ENCODE assay signal across 12 mouse cellular contexts in genomic region chr11:59364417-59364816, GRCm38 (mm10). TPM values are rescaled to one million over a fixed set of nuclear protein-coding genes. Genes with fewer than 3 reads are reported as not detected.
DNase-seq lines count a peak whose midpoint lies in the region; ATAC-seq and TF ChIP-seq lines count a peak whose summit lies in the region.
"Had no signal": no experiment of that assay in that cellular context is flagged by ENCODE, and none has a peak within 500 bp of the region (broad histone marks: within the 10 kb centered on the region; RNA-seq: fewer than 3 reads in every experiment).

No protein-coding gene starts in this region.

- H3K4me2 ChIP-seq in heart, embryonic 15.5 days, result no peak overlapping the region
- H3K4me2 ChIP-seq in lung, embryonic 14.5 days, result no peak overlapping the region
- no peak overlapping the region for H3K4me2 ChIP-seq in embryonic facial prominence, embryonic 14.5 days (ENCODE audit: low read depth, low read length)
- peak overlapping the region; percentile 40 for H3K4me2 ChIP-seq in limb, embryonic 13.5 days (replicated peaks)
- H3K4me2 ChIP-seq: midbrain, embryonic 12.5 days had no signal

- DNase-seq in heart, adult 8-10 months (ENCODE audit: low spot score), result no peak
- peak; percentile 78 for DNase-seq in lung, embryonic 14.5 days
- DNase-seq in lung, adult 2 months, result no peak
- peak; percentile 78 for DNase-seq in embryonic facial prominence, embryonic 14.5 days (ENCODE audit: low spot score)
- DNase-seq in thymus, postnatal 14 days, result no peak
- DNase-seq: embryo, embryonic 11 days; left cerebral cortex, postnatal 4 days; thymus, postnatal 25 days had no signal

- peak overlapping the region; percentile 64; the same call in 1 of the 2 replicates for H3K27ac ChIP-seq in heart, embryonic 15.5 days
- H3K27ac ChIP-seq in lung, embryonic 14.5 days (ENCODE audit: low read depth), result peak overlapping the region; percentile 86
- H3K27ac ChIP-seq in embryonic facial prominence, embryonic 14.5 days (replicated peaks; ENCODE audit: low read depth, low read length), result peak overlapping the region; percentile 86
- H3K27ac ChIP-seq in limb, embryonic 13.5 days, result peak overlapping the region; percentile 95
- H3K27ac ChIP-seq: midbrain, embryonic 12.5 days had no signal

- TF ChIP-seq CTCF in lung, embryonic 14.5 days (IDR thresholded peaks at IDR 0.05; ENCODE audit: low read depth), result no peak
- no peak for TF ChIP-seq CTCF in lung, adult 2 months (IDR thresholded peaks at IDR 0.05; ENCODE audit: insufficient read depth, low read length)

- WGBS in heart, embryonic 15.5 days, result 32% methylated on average over 3 of the region's 3 CpGs
- WGBS in lung, embryonic 14.5 days, result 22% methylated on average over 3 of the region's 3 CpGs
- WGBS in lung, adult 2 months, result 55% methylated on average over 3 of the region's 3 CpGs
- WGBS in embryonic facial prominence, embryonic 14.5 days, result 54% methylated on average over 3 of the region's 3 CpGs
- 21% methylated on average over 3 of the region's 3 CpGs for WGBS in limb, embryonic 13.5 days

- peaks cover 16% of the 10 kb centered on the region for H3K4me1 ChIP-seq in heart, embryonic 15.5 days (replicated peaks)
- H3K4me1 ChIP-seq in lung, embryonic 14.5 days (ENCODE audit: insufficient read depth), result peaks cover 8% of the 10 kb centered on the region; the same call in 1 of the 2 replicates
- H3K4me1 ChIP-seq in lung, adult 2 months (ENCODE audit: control insufficient read depth, insufficient read depth, low read length), result no peaks in the 10 kb centered on the region
- peaks cover 29% of the 10 kb centered on the region for H3K4me1 ChIP-seq in embryonic facial prominence, embryonic 14.5 days (ENCODE audit: control insufficient read depth, insufficient read depth, low read length)
- H3K4me1 ChIP-seq in limb, embryonic 13.5 days, result peaks cover 58% of the 10 kb centered on the region

- no peaks in the 10 kb centered on the region for H3K9me3 ChIP-seq in heart, embryonic 15.5 days (replicated peaks)
- no peaks in the 10 kb centered on the region for H3K9me3 ChIP-seq in lung, embryonic 14.5 days (ENCODE audit: low read depth, low read length)
- no peaks in the 10 kb centered on the region for H3K9me3 ChIP-seq in embryonic facial prominence, embryonic 14.5 days (ENCODE audit: control insufficient read depth, low read length)
- H3K9me3 ChIP-seq in limb, embryonic 13.5 days, result no peaks in the 10 kb centered on the region
- H3K9me3 ChIP-seq: midbrain, embryonic 12.5 days had no signal

- H3K27me3 ChIP-seq in heart, embryonic 15.5 days, result peaks cover 7% of the 10 kb centered on the region; the same call in 1 of the 2 replicates
- H3K27me3 ChIP-seq in lung, embryonic 14.5 days (ENCODE audit: insufficient read depth, low read length), result no peaks in the 10 kb centered on the region
- H3K27me3 ChIP-seq in embryonic facial prominence, embryonic 14.5 days (replicated peaks; ENCODE audit: control insufficient read depth, insufficient read depth, low read length), result no peaks in the 10 kb centered on the region
- H3K27me3 ChIP-seq in limb, embryonic 13.5 days, result peaks cover 7% of the 10 kb centered on the region; the same call in 1 of the 2 replicates

- peak overlapping the region; percentile 19; the same call in 1 of the 2 replicates for H3K9ac ChIP-seq in heart, embryonic 15.5 days
- H3K9ac ChIP-seq in lung, embryonic 14.5 days, result peak overlapping the region; percentile 13; the same call in 1 of the 2 replicates
- H3K9ac ChIP-seq in embryonic facial prominence, embryonic 14.5 days (ENCODE audit: low read depth, low read length), result peak overlapping the region; percentile 37; the same call in 1 of the 2 replicates
- no peak overlapping the region for H3K9ac ChIP-seq in limb, embryonic 13.5 days
- H3K9ac ChIP-seq: midbrain, embryonic 12.5 days had no signal

- no peaks in the 10 kb centered on the region for H3K36me3 ChIP-seq in heart, embryonic 15.5 days
- H3K36me3 ChIP-seq in lung, embryonic 14.5 days (ENCODE audit: insufficient read depth), result no peaks in the 10 kb centered on the region
- H3K36me3 ChIP-seq in embryonic facial prominence, embryonic 14.5 days (ENCODE audit: control insufficient read depth, insufficient read depth, low read length), result no peaks in the 10 kb centered on the region
- H3K36me3 ChIP-seq in limb, embryonic 13.5 days, result no peaks in the 10 kb centered on the region
- H3K36me3 ChIP-seq: midbrain, embryonic 12.5 days had no signal

- ATAC-seq in heart, embryonic 15.5 days (replicated peaks; ENCODE audit: insufficient number of reproducible peaks, insufficient read depth, low FRiP score, low read depth), result peak; percentile 73
- peak; percentile 76; the same call in 1 of the 2 replicates for ATAC-seq in lung, embryonic 14.5 days (ENCODE audit: insufficient read depth)
- ATAC-seq in embryonic facial prominence, embryonic 14.5 days (ENCODE audit: low read depth), result peak; percentile 81
- ATAC-seq in limb, embryonic 13.5 days (ENCODE audit: low FRiP score, low read depth), result peak; percentile 94
- ATAC-seq in activated CD4-positive, CD25-positive, alpha-beta regulatory T cell, adult 4 months, result no peak

- TF ChIP-seq POLR2A in lung, adult 2 months (IDR thresholded peaks at IDR 0.05; ENCODE audit: borderline replicate concordance, extremely low read depth, low read depth, low read length), result no peak

- no peak overlapping the region for H3K4me3 ChIP-seq in heart, embryonic 15.5 days
- H3K4me3 ChIP-seq in lung, embryonic 14.5 days (ENCODE audit: low read depth, low read length), result no peak overlapping the region
- H3K4me3 ChIP-seq in lung, adult 2 months (replicated peaks; ENCODE audit: extremely low read depth, low read depth, low read length), result no peak overlapping the region
- H3K4me3 ChIP-seq in embryonic facial prominence, embryonic 14.5 days (ENCODE audit: low read depth, low read length), result no peak overlapping the region
- no peak overlapping the region for H3K4me3 ChIP-seq in limb, embryonic 13.5 days
- H3K4me3 ChIP-seq: midbrain, embryonic 12.5 days had no signal

RNA-seq across cellular contexts. Expression of gene Prss38, which starts 11.0 kb away (rescaled TPM):
- not detected in 2 replicates for polyA plus RNA-seq in heart, embryonic 15.5 days (2015; fragmentation: Nextera tagmentation; extraction: Ambion mirVana)
- not detected for total RNA-seq in heart, adult 8-10 months (2022)
- not detected in 2 replicates for polyA plus RNA-seq in lung, embryonic 14.5 days (2014; fragmentation: Nextera tagmentation; extraction: Ambion mirVana)
- polyA plus RNA-seq in lung, adult 2 months (2012; rRNA removed), result not detected in 2 replicates
- polyA plus RNA-seq in embryonic facial prominence, embryonic 14.5 days (2014; fragmentation: Nextera tagmentation; extraction: Ambion mirVana), result not detected in 2 replicates
- polyA plus RNA-seq in limb, embryonic 13.5 days (2015; fragmentation: Nextera tagmentation; extraction: Ambion mirVana), result 0.11 TPM in 1 of 2 replicates, not detected in the other
- polyA plus RNA-seq in activated CD4-positive, CD25-positive, alpha-beta regulatory T cell, adult 4 months (2017; shearing (Covaris generic)), result not detected
- total RNA-seq: left cerebral cortex, postnatal 4 days had no signal

RNA-seq across cellular contexts. Expression of gene Wnt9a, which starts 57.7 kb away (rescaled TPM):
- polyA plus RNA-seq in heart, embryonic 15.5 days (2015; fragmentation: Nextera tagmentation; extraction: Ambion mirVana), result 2.3 and 4.2 TPM in 2 replicates
- total RNA-seq in heart, adult 8-10 months (2022), result 1 to 10 TPM; 4.3 to 4.9 (median 4.6) TPM
- 1.1 and 1.5 TPM in 2 replicates for polyA plus RNA-seq in lung, embryonic 14.5 days (2014; fragmentation: Nextera tagmentation; extraction: Ambion mirVana)
- polyA plus RNA-seq in lung, adult 2 months (2012; rRNA removed), result 6.9 and 7.8 TPM in 2 replicates
- polyA plus RNA-seq in embryonic facial prominence, embryonic 14.5 days (2014; fragmentation: Nextera tagmentation; extraction: Ambion mirVana), result 4.8 and 5.8 TPM in 2 replicates
- 8.1 and 8.9 TPM in 2 replicates for polyA plus RNA-seq in limb, embryonic 13.5 days (2015; fragmentation: Nextera tagmentation; extraction: Ambion mirVana)
- not detected for polyA plus RNA-seq in activated CD4-positive, CD25-positive, alpha-beta regulatory T cell, adult 4 months (2017; shearing (Covaris generic))

Comparison
In these comparisons a context has a peak if more than half of its experiments do, and no peak if none do; other contexts are left out.
1. DNase-seq: peak in lung, embryonic 14.5 days (single experiment) and embryonic facial prominence, embryonic 14.5 days (single experiment); none in heart, adult 8-10 months (single experiment), lung, adult 2 months (single experiment) and thymus, postnatal 14 days (single experiment).
2. Peak in every context shown above with its lines, with median percentiles within 50 percentile points of each other: H3K27ac ChIP-seq.